Mouse (Mus musculus): ENCODE data around the gene Itga9. TPM values are rescaled to one million over a fixed set of nuclear protein-coding genes. Genes with fewer than 3 reads are reported as not detected.

The Itga9 gene
- polyA plus RNA-seq, 1 experiment from 2014 or later, result 0.74 TPM

DNA sequence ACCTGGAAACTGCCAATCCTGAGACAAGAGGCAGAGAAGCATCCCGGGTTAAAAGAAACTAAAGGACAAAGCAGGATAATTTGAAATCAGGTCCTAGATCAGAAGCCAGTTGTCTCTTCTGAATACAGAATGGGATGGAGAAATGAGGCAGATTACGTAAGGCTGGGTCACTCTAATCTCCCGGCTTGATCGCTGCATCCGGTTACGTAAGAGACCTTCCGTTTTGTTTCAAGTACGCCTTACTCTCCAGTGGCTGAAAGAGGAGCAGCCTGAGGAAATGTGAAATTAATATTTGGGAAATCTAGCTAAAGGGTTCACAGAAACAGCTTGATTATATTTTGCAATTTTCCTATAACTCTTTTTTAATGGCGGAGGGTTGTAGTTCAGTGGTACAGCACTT, 306.6 kb downstream of the Itga9 start:
- 92% methylated on average over 9 of the region's 9 CpGs for WGBS
- no peaks in the 10 kb centered on the region for H3K27me3 ChIP-seq (replicated peaks; ENCODE audit: control insufficient read depth, insufficient read depth, low read length)
- H3K27ac ChIP-seq (ENCODE audit: low read depth, low read length), result no peak overlapping the region
- no peak for ATAC-seq
- peaks cover 1% of the 10 kb centered on the region; the same call in 1 of the 2 replicates for H3K4me1 ChIP-seq (ENCODE audit: control insufficient read depth, insufficient read depth, low read depth, low read length)
- no peak overlapping the region for H3K4me3 ChIP-seq (ENCODE audit: low read length)
- H3K9ac ChIP-seq (ENCODE audit: low read depth, low read length), result no peak overlapping the region
- no peaks in the 10 kb centered on the region for H3K9me3 ChIP-seq (ENCODE audit: control insufficient read depth, low read length)
- no peaks in the 10 kb centered on the region for H3K36me3 ChIP-seq (ENCODE audit: control insufficient read depth, insufficient read depth, low read length)
- no peak overlapping the region for H3K4me2 ChIP-seq (ENCODE audit: low read length)

- Histone ChIP-seq H3K27ac (ENCODE audit: low read depth, low read length) (no peak overlapping the region), H3K36me3 (ENCODE audit: control insufficient read depth, insufficient read depth, low read length) (no peaks in the 10 kb centered on the region), H3K27me3 (replicated peaks; ENCODE audit: control insufficient read depth, insufficient read depth, low read length) (no peaks in the 10 kb centered on the region), H3K4me3 (ENCODE audit: low read length) (no peak overlapping the region), H3K4me2 (ENCODE audit: low read length) (no peak overlapping the region), H3K4me1 (ENCODE audit: control insufficient read depth, insufficient read depth, low read depth, low read length) (no peaks in the 10 kb centered on the region), H3K9ac (ENCODE audit: low read depth, low read length) (no peak overlapping the region), H3K9me3 (ENCODE audit: control insufficient read depth, low read length) (no peaks in the 10 kb centered on the region)
- 91% methylated on average over 3 of the region's 3 CpGs for WGBS
- ATAC-seq, result no peak
Measured at GRCm38 (mm10) chr9:118913613-118914012, 307.1 kb downstream of the Itga9 start.

GRCm38 (mm10) chr9:118914589-118914988, 308.1 kb downstream of the Itga9 start:
- Histone ChIP-seq H3K9me3 (ENCODE audit: control insufficient read depth, low read length) (no peaks in the 10 kb centered on the region), H3K9ac (ENCODE audit: low read depth, low read length) (no peak overlapping the region), H3K4me3 (ENCODE audit: low read length) (no peak overlapping the region), H3K27ac (ENCODE audit: low read depth, low read length) (no peak overlapping the region), H3K36me3 (ENCODE audit: control insufficient read depth, insufficient read depth, low read length) (no peaks in the 10 kb centered on the region), H3K4me2 (ENCODE audit: low read length) (no peak overlapping the region), H3K4me1 (ENCODE audit: control insufficient read depth, insufficient read depth, low read depth, low read length) (no peaks in the 10 kb centered on the region), H3K27me3 (replicated peaks; ENCODE audit: control insufficient read depth, insufficient read depth, low read length) (no peaks in the 10 kb centered on the region)
- WGBS, result 44% methylated on average over 8 of the region's 8 CpGs
- peak; percentile 25; the same call in 1 of the 2 replicates for ATAC-seq

GRCm38 (mm10) chr9:118915290-118915689, 308.8 kb downstream of the Itga9 start:
- Histone ChIP-seq H3K4me2 (ENCODE audit: low read length) (no peak overlapping the region), H3K27ac (ENCODE audit: low read depth, low read length) (no peak overlapping the region), H3K4me1 (ENCODE audit: control insufficient read depth, insufficient read depth, low read depth, low read length) (peaks cover 6% of the 10 kb centered on the region), H3K36me3 (ENCODE audit: control insufficient read depth, insufficient read depth, low read length) (no peaks in the 10 kb centered on the region), H3K4me3 (ENCODE audit: low read length) (no peak overlapping the region), H3K27me3 (replicated peaks; ENCODE audit: control insufficient read depth, insufficient read depth, low read length) (no peaks in the 10 kb centered on the region), H3K9me3 (ENCODE audit: control insufficient read depth, low read length) (no peaks in the 10 kb centered on the region), H3K9ac (ENCODE audit: low read depth, low read length) (no peak overlapping the region)
- no peak for ATAC-seq
- WGBS, result 53% methylated on average over 5 of the region's 5 CpGs

- ATAC-seq, result peak; percentile 75
- H3K36me3 ChIP-seq (ENCODE audit: control insufficient read depth, insufficient read depth, low read length), result no peaks in the 10 kb centered on the region
Measured at GRCm38 (mm10) chr9:118919672-118920186, 313.2 kb downstream of the Itga9 start.

GRCm38 (mm10) chr9:118920798-118921515, 314.5 kb downstream of the Itga9 start:
- H3K27ac ChIP-seq (ENCODE audit: low read depth, low read length), result no peak overlapping the region
- H3K4me1 ChIP-seq (ENCODE audit: control insufficient read depth, insufficient read depth, low read depth, low read length), result peaks cover 14% of the 10 kb centered on the region
- H3K36me3 ChIP-seq (ENCODE audit: control insufficient read depth, insufficient read depth, low read length), result no peaks in the 10 kb centered on the region
- 49% methylated on average over 12 of the region's 12 CpGs for WGBS
- no peaks in the 10 kb centered on the region for H3K9me3 ChIP-seq (ENCODE audit: control insufficient read depth, low read length)
- no peak overlapping the region for H3K4me2 ChIP-seq (ENCODE audit: low read length)
- H3K4me3 ChIP-seq (ENCODE audit: low read length), result no peak overlapping the region
- H3K9ac ChIP-seq (ENCODE audit: low read depth, low read length), result no peak overlapping the region
- ATAC-seq, result no peak
- H3K27me3 ChIP-seq (replicated peaks; ENCODE audit: control insufficient read depth, insufficient read depth, low read length), result no peaks in the 10 kb centered on the region

More at GRCm38 (mm10) chr9:118919672-118920186, 313.2 kb downstream of the Itga9 start:
- Histone ChIP-seq H3K4me1 (ENCODE audit: control insufficient read depth, insufficient read depth, low read depth, low read length) (peaks cover 9% of the 10 kb centered on the region), H3K27me3 (replicated peaks; ENCODE audit: control insufficient read depth, insufficient read depth, low read length) (no peaks in the 10 kb centered on the region), H3K9me3 (ENCODE audit: control insufficient read depth, low read length) (no peaks in the 10 kb centered on the region), H3K27ac (ENCODE audit: low read depth, low read length) (peak overlapping the region; percentile 45; the same call in 1 of the 2 replicates), H3K9ac (ENCODE audit: low read depth, low read length) (no peak overlapping the region), H3K4me2 (ENCODE audit: low read length) (peak overlapping the region; percentile 27; the same call in 1 of the 2 replicates), H3K4me3 (ENCODE audit: low read length) (no peak overlapping the region)
- 59% methylated on average over 16 of the region's 16 CpGs for WGBS

DNA sequence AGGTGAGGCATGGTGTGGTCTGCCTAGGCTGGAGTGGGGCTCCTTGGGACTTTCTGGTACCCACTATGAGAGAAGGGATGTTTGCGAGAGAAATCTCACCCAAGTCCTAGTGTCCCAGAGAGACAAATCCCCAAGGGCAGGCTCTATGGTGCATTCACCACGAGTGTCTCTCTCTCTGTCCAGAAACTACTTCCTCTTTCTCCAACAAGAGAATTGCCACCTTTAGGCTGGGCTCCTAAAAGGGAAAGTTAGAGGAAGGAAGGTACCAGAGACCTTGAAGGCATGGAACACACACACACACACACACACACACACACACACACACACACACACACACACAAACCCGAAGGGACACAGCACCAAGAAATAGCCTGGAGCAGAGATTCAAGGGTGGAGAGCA, 315.4 kb downstream of the Itga9 start:
- Histone ChIP-seq H3K27me3 (replicated peaks; ENCODE audit: control insufficient read depth, insufficient read depth, low read length) (no peaks in the 10 kb centered on the region), H3K4me2 (ENCODE audit: low read length) (no peak overlapping the region), H3K36me3 (ENCODE audit: control insufficient read depth, insufficient read depth, low read length) (no peaks in the 10 kb centered on the region), H3K27ac (ENCODE audit: low read depth, low read length) (no peak overlapping the region), H3K4me1 (ENCODE audit: control insufficient read depth, insufficient read depth, low read depth, low read length) (peaks cover 14% of the 10 kb centered on the region), H3K9ac (ENCODE audit: low read depth, low read length) (no peak overlapping the region), H3K4me3 (ENCODE audit: low read length) (no peak overlapping the region), H3K9me3 (ENCODE audit: control insufficient read depth, low read length) (no peaks in the 10 kb centered on the region)
- WGBS, result 75% methylated on average over 3 of the region's 3 CpGs
- no peak for ATAC-seq

- Histone ChIP-seq H3K4me2 (ENCODE audit: low read length) (peak overlapping the region; percentile 97), H3K27ac (ENCODE audit: low read depth, low read length) (no peak overlapping the region), H3K27me3 (replicated peaks; ENCODE audit: control insufficient read depth, insufficient read depth, low read length) (no peaks in the 10 kb centered on the region), H3K9ac (ENCODE audit: low read depth, low read length) (peak overlapping the region; percentile 50; the same call in 1 of the 2 replicates), H3K36me3 (ENCODE audit: control insufficient read depth, insufficient read depth, low read length) (no peaks in the 10 kb centered on the region), H3K4me1 (ENCODE audit: control insufficient read depth, insufficient read depth, low read depth, low read length) (peaks cover 29% of the 10 kb centered on the region), H3K9me3 (ENCODE audit: control insufficient read depth, low read length) (no peaks in the 10 kb centered on the region), H3K4me3 (ENCODE audit: low read length) (peak overlapping the region; percentile 88)
- 10% methylated on average over 16 of the region's 16 CpGs for WGBS
- no peak for ATAC-seq
Measured at GRCm38 (mm10) chr9:118924554-118925085, 318.1 kb downstream of the Itga9 start.

DNA sequence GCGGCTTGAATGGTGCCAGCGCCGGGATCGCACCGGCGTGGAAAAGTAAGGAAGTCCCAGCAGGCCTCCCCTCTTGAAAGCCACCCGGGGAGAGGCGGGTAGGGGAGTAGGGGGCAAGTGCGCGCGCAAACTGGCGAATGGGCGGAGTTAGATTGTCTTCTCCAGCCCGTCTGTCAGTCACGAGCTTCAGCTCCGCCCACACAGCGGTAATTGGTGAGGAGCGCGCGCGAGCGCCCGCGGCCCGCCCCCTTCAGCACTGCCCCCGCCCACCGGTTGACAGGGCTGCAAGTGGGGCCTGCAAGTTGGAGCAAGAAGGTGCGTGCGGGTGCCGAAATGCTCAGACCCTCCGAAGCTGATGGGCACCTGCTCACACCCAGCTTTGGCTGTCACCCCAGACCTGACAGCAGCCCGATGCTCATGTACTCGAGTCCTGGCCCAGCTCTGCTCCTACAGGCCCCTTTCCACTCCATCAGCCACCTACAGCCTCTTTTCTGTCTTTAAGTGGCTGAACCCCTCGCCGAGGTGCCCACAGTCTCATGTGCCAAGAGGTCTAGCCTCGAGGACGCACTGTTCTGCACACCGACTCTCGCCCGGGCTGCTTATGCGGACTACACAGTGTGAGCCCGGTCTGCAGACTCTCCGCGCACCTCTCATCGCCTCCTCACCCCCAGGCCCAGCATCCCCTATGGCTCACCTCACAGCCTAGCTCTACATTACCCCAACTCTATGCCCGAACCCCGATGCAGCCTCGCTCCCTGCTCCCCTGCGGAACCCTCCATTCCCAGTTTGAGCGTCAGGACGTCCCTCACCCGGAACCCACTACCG, 319.0 kb downstream of the Itga9 start:
- H3K9ac ChIP-seq (ENCODE audit: low read depth, low read length), result peak overlapping the region; percentile 92
- peak overlapping the region; percentile 88 for H3K27ac ChIP-seq (ENCODE audit: low read depth, low read length)
- no peaks in the 10 kb centered on the region for H3K36me3 ChIP-seq (ENCODE audit: control insufficient read depth, insufficient read depth, low read length)
- ATAC-seq, result peak; percentile 87
- H3K4me1 ChIP-seq (ENCODE audit: control insufficient read depth, insufficient read depth, low read depth, low read length), result peaks cover 23% of the 10 kb centered on the region
- H3K9me3 ChIP-seq (ENCODE audit: control insufficient read depth, low read length), result no peaks in the 10 kb centered on the region
- under 1% methylated on average over 49 of the region's 53 CpGs for WGBS
- peak overlapping the region; percentile 88 for H3K4me3 ChIP-seq (ENCODE audit: low read length)
- H3K4me2 ChIP-seq (ENCODE audit: low read length), result peak overlapping the region; percentile 97
- H3K27me3 ChIP-seq (replicated peaks; ENCODE audit: control insufficient read depth, insufficient read depth, low read length), result no peaks in the 10 kb centered on the region
